Mouse (Mus musculus) embryonic facial prominence, embryonic 15.5 days (tissue): ENCODE results near the gene Shc3. TPM values are rescaled to one million over a fixed set of nuclear protein-coding genes. Genes with fewer than 3 reads are reported as not detected.

Experiments
- ATAC-seq: fragments of 200-750 bp; cut with Nextera tagmentation; 2 replicates; pipeline ENCODE4 v1.8.0; 2017; ENCODE audit warnings: low read depth, moderate TSS enrichment; ENCODE audit not compliant: insufficient number of reproducible peaks, low FRiP score, low TSS enrichment
- H3K27ac ChIP-seq: fragments of 300-500 bp; sonication (generic); replicated peaks from 2 replicates; pipeline ENCODE4 v1.5.1; 2015; ENCODE audit warnings: mild to moderate bottlenecking, inconsistent platforms
- H3K27me3 ChIP-seq: fragments of 300-500 bp; sonication (generic); 2 replicates; pipeline ENCODE4 v1.6.1; 2015; ENCODE audit warnings: inconsistent platforms
- H3K36me3 ChIP-seq: fragments of 300-500 bp; sonication (generic); 2 replicates; pipeline ENCODE4 v1.6.1; 2015; ENCODE audit warnings: mild to moderate bottlenecking, inconsistent platforms
- H3K4me1 ChIP-seq: fragments of 300-500 bp; sonication (generic); 2 replicates; pipeline ENCODE4 v1.6.1; 2015; ENCODE audit warnings: inconsistent platforms
- H3K4me2 ChIP-seq: fragments of 300-500 bp; sonication (generic); replicated peaks from 2 replicates; pipeline ENCODE4 v1.6.1; 2015; ENCODE audit warnings: mild to moderate bottlenecking, inconsistent platforms
- H3K4me3 ChIP-seq: fragments of 300-500 bp; sonication (generic); replicated peaks from 2 replicates; pipeline ENCODE4 v1.5.1; 2015; ENCODE audit warnings: mild to moderate bottlenecking, inconsistent platforms
- H3K9ac ChIP-seq: fragments of 300-500 bp; sonication (generic); 2 replicates; pipeline ENCODE4 v1.6.1; 2015; ENCODE audit warnings: inconsistent platforms
- H3K9me3 ChIP-seq: fragments of 300-500 bp; sonication (generic); replicated peaks from 2 replicates; pipeline ENCODE4 v1.6.1; 2016; ENCODE audit warnings: inconsistent platforms
- WGBS: fragments of 180-500 bp; shearing (Covaris S2); methylation state at CpG from one replicate; pipeline ENCODE4 v1.1.7; 2015; 5-methylcytosine and 5-hydroxymethylcytosine counted together
- polyA plus RNA-seq: library from polyadenylated mRNA; unstranded; fragments of >200 nt; fragmentation: Nextera tagmentation; extraction: Ambion mirVana; gene quantifications from 2 replicates; pipeline ENCODE4 v1.2.1, GENCODE M21; 2015

Shc3 gene
- polyA plus RNA-seq, 1 experiment from 2014 or later = 1.4 TPM

GRCm38 (mm10) chr13:51400186-51400719, 169.0 kb downstream of the Shc3 start:
- ATAC-seq = peak; percentile 75
- Histone ChIP-seq H3K36me3 (no peaks in the 10 kb centered on the region), H3K9me3 (no peaks in the 10 kb centered on the region), H3K4me2 (peak overlapping the region; percentile 69), H3K27me3 (no peaks in the 10 kb centered on the region), H3K4me3 (peak overlapping the region; percentile 36), H3K4me1 (peaks cover 13% of the 10 kb centered on the region), H3K9ac (peak overlapping the region; percentile 7; the same call in 1 of the 2 replicates), H3K27ac (peak overlapping the region; percentile 58)
- WGBS = 18% methylated on average over 14 of the region's 14 CpGs

GRCm38 (mm10) chr13:51399562-51399961, 169.7 kb downstream of the Shc3 start:
- WGBS = 84% methylated on average over 3 of the region's 3 CpGs

GRCm38 (mm10) chr13:51397861-51398260, 171.4 kb downstream of the Shc3 start:
- H3K27ac ChIP-seq = no peak overlapping the region
- no peak for ATAC-seq
- peaks cover 13% of the 10 kb centered on the region for H3K4me1 ChIP-seq
- H3K27me3 ChIP-seq = no peaks in the 10 kb centered on the region
- H3K36me3 ChIP-seq = no peaks in the 10 kb centered on the region
- no peak overlapping the region for H3K4me3 ChIP-seq
- 67% methylated on average over 6 of the region's 6 CpGs for WGBS
- H3K9me3 ChIP-seq = no peaks in the 10 kb centered on the region
- no peak overlapping the region for H3K4me2 ChIP-seq
- no peak overlapping the region for H3K9ac ChIP-seq

More at GRCm38 (mm10) chr13:51399562-51399961, 169.7 kb downstream of the Shc3 start:
- no peak overlapping the region for H3K27ac ChIP-seq
- no peak overlapping the region for H3K9ac ChIP-seq
- H3K4me1 ChIP-seq = peaks cover 13% of the 10 kb centered on the region
- H3K27me3 ChIP-seq = no peaks in the 10 kb centered on the region
- H3K9me3 ChIP-seq = no peaks in the 10 kb centered on the region
- ATAC-seq = no peak
- no peak overlapping the region for H3K4me2 ChIP-seq
- H3K4me3 ChIP-seq = no peak overlapping the region
- no peaks in the 10 kb centered on the region for H3K36me3 ChIP-seq

- WGBS = 100% methylated on average over 1 of the region's 1 CpGs
- H3K27me3 ChIP-seq = no peaks in the 10 kb centered on the region
- no peak overlapping the region for H3K4me3 ChIP-seq
- H3K4me1 ChIP-seq = peaks cover 21% of the 10 kb centered on the region
- H3K4me2 ChIP-seq = no peak overlapping the region
- no peak for ATAC-seq
- H3K9me3 ChIP-seq = no peaks in the 10 kb centered on the region
- H3K36me3 ChIP-seq = no peaks in the 10 kb centered on the region
- H3K9ac ChIP-seq = no peak overlapping the region
- no peak overlapping the region for H3K27ac ChIP-seq
Observed at GRCm38 (mm10) chr13:51392256-51392655, 177.0 kb downstream of the Shc3 start.

- Histone ChIP-seq H3K9ac (no peak overlapping the region), H3K36me3 (no peaks in the 10 kb centered on the region), H3K27me3 (no peaks in the 10 kb centered on the region), H3K4me3 (no peak overlapping the region), H3K27ac (peak overlapping the region; percentile 65; the same call in 1 of the 2 replicates), H3K4me1 (peaks cover 21% of the 10 kb centered on the region), H3K4me2 (no peak overlapping the region), H3K9me3 (no peaks in the 10 kb centered on the region)
- WGBS = 72% methylated on average over 6 of the region's 6 CpGs
- ATAC-seq = no peak
Observed at GRCm38 (mm10) chr13:51391359-51391916, 177.8 kb downstream of the Shc3 start.

GRCm38 (mm10) chr13:51390398-51390797, 178.8 kb downstream of the Shc3 start:
- no peaks in the 10 kb centered on the region for H3K36me3 ChIP-seq
- H3K27me3 ChIP-seq = no peaks in the 10 kb centered on the region
- H3K4me3 ChIP-seq = no peak overlapping the region
- H3K4me1 ChIP-seq = peaks cover 21% of the 10 kb centered on the region
- no peak overlapping the region for H3K4me2 ChIP-seq
- no peaks in the 10 kb centered on the region for H3K9me3 ChIP-seq
- 31% methylated on average over 4 of the region's 4 CpGs for WGBS
- ATAC-seq = no peak
- H3K9ac ChIP-seq = no peak overlapping the region
- H3K27ac ChIP-seq = peak overlapping the region; percentile 80

- no peak overlapping the region for H3K27ac ChIP-seq
- no peaks in the 10 kb centered on the region for H3K9me3 ChIP-seq
- no peak overlapping the region for H3K9ac ChIP-seq
- ATAC-seq = no peak
- H3K27me3 ChIP-seq = no peaks in the 10 kb centered on the region
- no peak overlapping the region for H3K4me2 ChIP-seq
- WGBS = 56% methylated on average over 4 of the region's 4 CpGs
- H3K4me1 ChIP-seq = peaks cover 21% of the 10 kb centered on the region
- H3K36me3 ChIP-seq = no peaks in the 10 kb centered on the region
- no peak overlapping the region for H3K4me3 ChIP-seq
Observed at GRCm38 (mm10) chr13:51387908-51388307, 181.3 kb downstream of the Shc3 start.

GRCm38 (mm10) chr13:51384899-51385298, 184.3 kb downstream of the Shc3 start:
- no peaks in the 10 kb centered on the region for H3K36me3 ChIP-seq
- H3K9me3 ChIP-seq = no peaks in the 10 kb centered on the region
- no peak for ATAC-seq
- H3K27ac ChIP-seq = no peak overlapping the region
- H3K27me3 ChIP-seq = no peaks in the 10 kb centered on the region
- peaks cover 8% of the 10 kb centered on the region; the same call in 1 of the 2 replicates for H3K4me1 ChIP-seq
- H3K9ac ChIP-seq = no peak overlapping the region
- 85% methylated on average over 2 of the region's 2 CpGs for WGBS
- no peak overlapping the region for H3K4me2 ChIP-seq
- H3K4me3 ChIP-seq = no peak overlapping the region

- Histone ChIP-seq H3K4me3 (no peak overlapping the region), H3K9me3 (no peaks in the 10 kb centered on the region), H3K9ac (no peak overlapping the region), H3K27ac (no peak overlapping the region), H3K36me3 (no peaks in the 10 kb centered on the region), H3K4me1 (peaks cover 15% of the 10 kb centered on the region), H3K27me3 (no peaks in the 10 kb centered on the region), H3K4me2 (no peak overlapping the region)
- ATAC-seq = no peak
- WGBS = 85% methylated on average over 6 of the region's 6 CpGs
Observed at GRCm38 (mm10) chr13:51381498-51381897, 187.7 kb downstream of the Shc3 start.

Other genes starting within 250 kb of the Shc3 start
- 113 and 114 TPM in 2 replicates for gene S1pr3, start 160.8 kb downstream of the Shc3 start, polyA plus RNA-seq
- gene Cks2, start 75.8 kb upstream of the Shc3 start, polyA plus RNA-seq = 228 and 250 TPM in 2 replicates
- 31.6 and 35.1 TPM in 2 replicates for gene Secisbp2, start 82.3 kb upstream of the Shc3 start, polyA plus RNA-seq
- 9.4 and 11.1 TPM in 2 replicates for gene Sema4d, start 224.3 kb upstream of the Shc3 start, polyA plus RNA-seq